Mouse (Mus musculus) natural killer cell, adult 2 months (primary cell): Measurements from ENCODE around the gene Upk3bl.
"Not testable (repeated sequence)": the region's sequence is repeated elsewhere in the genome, so short reads cannot be mapped to it uniquely, and the experiment has no call there.

ENCODE experiments used
- DNase-seq, 2 experiments: peaks; one replicate each; pipeline ENCODE4 v3.0.0; 2022; ENCODE audit warnings: low spot score in 2 of 2

The Upk3bl gene

GRCm38 (mm10) chr5:136084891-136085651 is 30.8 kb downstream of the Upk3bl start:
- peak; percentile 17 to 37 for DNase-seq

GRCm38 (mm10) chr5:136086290-136086689 is 32.0 kb downstream of the Upk3bl start:
- no peak for DNase-seq

GRCm38 (mm10) chr5:136088821-136089575 is 34.7 kb downstream of the Upk3bl start:
- DNase-seq = no peak

DNA sequence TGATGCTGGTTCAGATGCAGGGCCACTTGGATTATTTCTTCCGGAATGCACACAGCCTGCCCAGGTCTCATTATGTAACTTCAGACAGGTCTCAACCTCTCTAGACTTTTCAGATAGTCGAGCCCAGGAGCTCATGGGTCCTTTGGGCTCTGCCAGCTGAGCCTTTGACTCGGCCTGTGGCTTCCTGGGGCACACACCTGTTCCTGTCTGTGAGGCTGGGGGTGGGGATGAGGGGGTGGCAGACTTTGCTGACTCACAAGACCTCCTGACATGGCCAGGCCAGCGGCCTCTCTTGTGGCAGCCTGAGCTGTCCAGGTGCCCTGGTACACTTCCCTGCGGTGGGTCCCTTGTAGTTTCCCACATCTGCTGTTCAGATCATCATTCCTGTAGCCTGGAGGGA is 37.6 kb downstream of the Upk3bl start:
- DNase-seq = no peak

- DNase-seq = no peak
Measured at GRCm38 (mm10) chr5:136094249-136095010, 40.1 kb downstream of the Upk3bl start.

DNA sequence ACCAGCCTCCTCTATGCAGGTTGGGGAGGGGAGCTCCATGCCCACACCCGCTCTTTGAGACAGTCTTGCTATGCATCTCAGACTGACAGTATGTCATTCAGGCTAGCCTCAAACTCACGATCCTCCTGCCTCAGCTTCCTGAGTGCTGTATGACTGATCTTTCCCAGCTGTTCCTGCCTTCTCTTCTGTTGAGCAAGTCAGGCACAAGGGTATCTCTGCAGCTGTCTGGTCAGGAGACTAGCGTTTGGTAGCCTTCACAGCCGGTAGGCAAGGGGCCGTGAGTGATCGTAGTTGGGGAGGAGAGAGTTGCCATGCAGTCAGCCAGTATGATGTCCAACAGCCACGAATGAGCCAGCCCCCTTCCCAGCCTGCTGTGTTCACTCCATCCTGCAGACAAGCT is 40.8 kb downstream of the Upk3bl start:
- no peak for DNase-seq

- no peak for DNase-seq
Measured at GRCm38 (mm10) chr5:136098536-136098935, 44.2 kb downstream of the Upk3bl start.

DNA sequence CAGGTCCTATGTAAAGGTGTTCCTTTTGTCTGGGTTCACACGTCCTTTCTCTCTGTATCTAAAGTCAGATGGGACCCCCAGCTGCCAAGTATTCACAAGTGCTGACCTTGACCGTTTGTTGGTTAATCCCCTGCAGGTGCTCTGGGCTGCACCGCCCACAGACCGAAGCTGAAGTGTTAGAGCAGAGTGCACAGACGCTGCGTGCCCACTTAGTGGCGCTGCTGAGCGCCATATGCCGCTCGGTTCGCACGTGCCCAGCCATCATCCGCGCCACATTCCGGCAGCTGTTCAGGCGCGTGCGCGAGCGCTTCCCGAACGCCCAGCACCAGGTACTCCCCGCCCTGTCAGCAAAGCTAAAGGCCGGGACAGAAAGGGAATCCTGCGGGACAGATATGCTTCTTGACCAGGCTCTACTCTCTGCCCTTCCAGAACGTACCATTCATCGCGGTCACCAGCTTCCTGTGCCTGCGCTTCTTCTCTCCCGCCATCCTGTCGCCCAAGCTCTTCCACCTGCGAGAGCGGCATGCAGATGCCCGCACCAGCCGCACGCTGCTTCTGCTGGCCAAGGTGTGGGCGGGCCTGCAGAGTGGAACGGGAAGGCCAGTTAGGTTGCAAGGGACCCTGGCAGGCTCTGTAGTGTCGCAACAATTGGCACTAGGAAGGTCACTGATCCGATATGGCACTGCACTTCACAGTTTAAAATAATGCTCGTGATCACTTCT is 48.0 kb downstream of the Upk3bl start:
- peak; percentile 42 to 65 for DNase-seq

DNA sequence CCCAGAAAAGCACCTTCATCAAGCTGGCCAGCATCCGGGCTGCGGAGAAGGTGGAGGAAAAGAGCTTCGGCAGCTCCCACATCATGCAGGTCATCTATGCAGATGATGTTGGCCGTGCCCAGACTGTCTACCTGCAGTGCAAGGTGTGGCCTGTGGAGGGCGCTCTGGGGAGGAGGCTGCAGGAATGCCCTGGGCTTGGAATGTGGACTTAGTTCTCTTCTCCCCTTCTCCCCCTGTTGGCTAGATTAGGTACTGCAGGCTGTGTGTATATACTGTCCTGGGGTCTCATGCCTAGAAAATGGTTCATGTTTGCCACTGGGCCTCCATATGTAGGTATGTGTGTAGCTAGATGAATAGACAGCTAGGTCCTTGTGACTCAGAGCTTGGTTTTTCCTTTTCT is 50.2 kb downstream of the Upk3bl start:
- peak; percentile 34 to 54 for DNase-seq

GRCm38 (mm10) chr5:136108486-136108885 is 54.2 kb downstream of the Upk3bl start:
- no peak for DNase-seq

- DNase-seq = no peak
Measured at GRCm38 (mm10) chr5:136109042-136109441, 54.8 kb downstream of the Upk3bl start.

- not testable (repeated sequence) for DNase-seq
Measured at GRCm38 (mm10) chr5:136113546-136113945, 59.3 kb downstream of the Upk3bl start.
